Mouse (Mus musculus): Measurements from ENCODE around the gene Dpm2.

- TF ChIP-seq POLR2A (IDR thresholded peaks at IDR 0.05; ENCODE audit: low read depth, low read length) (no peak), CTCF (IDR thresholded peaks at IDR 0.05; ENCODE audit: extremely low read depth, insufficient read length, insufficient replicate concordance, low read depth, low read length) (no peak)
Measured at GRCm38 (mm10) chr2:32551236-32551635, 19.4 kb upstream of the Dpm2 start.

Measured in small intestine, adult 2 months (tissue).